Mouse (Mus musculus) cerebellum, adult 2 months (tissue): ENCODE data around the gene Eif5.

Experiments used
- CTCF ChIP-seq: fragments of 200-500 bp; IDR thresholded peaks from 2 replicates; pipeline ENCODE4 v1.5.1; 2011; ENCODE audit warnings: low read depth, mild to moderate bottlenecking, control low read depth, low read length, moderate library complexity, borderline replicate concordance; ENCODE audit not compliant: insufficient read depth
- POLR2A ChIP-seq: fragments of 200-500 bp; IDR thresholded peaks from 2 replicates; pipeline ENCODE4 v1.6.1; 2011; ENCODE audit warnings: low read length, control low read depth, borderline replicate concordance; ENCODE audit not compliant: insufficient read depth

GRCm38 (mm10) chr12:111503063-111503567, 34.7 kb upstream of the Eif5 start:
- no peak for TF ChIP-seq CTCF
- no peak for TF ChIP-seq POLR2A
